Mouse (Mus musculus) heart, embryonic 11.5 days (tissue): Measurements from ENCODE around the gene Olfr51. TPM values are rescaled to one million over a fixed set of nuclear protein-coding genes. Genes with fewer than 3 reads are reported as not detected.

Experiments
- ATAC-seq: fragments of 200-750 bp; cut with Nextera tagmentation; replicated peaks from 2 replicates; pipeline ENCODE4 v1.8.0; 2017; ENCODE audit warnings: moderate library complexity; ENCODE audit not compliant: insufficient number of reproducible peaks, low FRiP score, low TSS enrichment
- H3K27ac ChIP-seq: fragments of 300-500 bp; sonication (generic); 2 replicates; pipeline ENCODE4 v1.5.1; 2014; ENCODE audit warnings: mild to moderate bottlenecking, low read depth, low read length
- H3K27me3 ChIP-seq: fragments of 300-500 bp; sonication (generic); 2 replicates; pipeline ENCODE4 v1.6.1; 2014; ENCODE audit warnings: mild to moderate bottlenecking, low read length, mixed read lengths; ENCODE audit not compliant: control insufficient read depth, insufficient read depth
- H3K36me3 ChIP-seq: fragments of 300-500 bp; sonication (generic); 2 replicates; pipeline ENCODE4 v1.6.1; 2014; ENCODE audit warnings: mild to moderate bottlenecking, low read length, moderate library complexity, mixed read lengths; ENCODE audit not compliant: control insufficient read depth, insufficient read depth
- H3K4me1 ChIP-seq: fragments of 300-500 bp; sonication (generic); 2 replicates; pipeline ENCODE4 v1.6.1; 2014; ENCODE audit warnings: low read length; ENCODE audit not compliant: control insufficient read depth, insufficient read depth
- H3K4me2 ChIP-seq: fragments of 300-500 bp; sonication (generic); 2 replicates; pipeline ENCODE4 v1.6.1; 2014; ENCODE audit warnings: mild to moderate bottlenecking, moderate library complexity
- H3K4me3 ChIP-seq: fragments of 300-500 bp; sonication (generic); 2 replicates; pipeline ENCODE4 v1.5.1; 2014; ENCODE audit warnings: low read depth, low read length
- H3K9ac ChIP-seq: fragments of 300-500 bp; sonication (generic); 2 replicates; pipeline ENCODE4 v1.6.1; 2014; ENCODE audit warnings: mild to moderate bottlenecking, low read depth, low read length, moderate library complexity
- H3K9me3 ChIP-seq: fragments of 300-500 bp; sonication (generic); replicated peaks from 2 replicates; pipeline ENCODE4 v1.6.1; 2016; ENCODE audit warnings: low read length; ENCODE audit not compliant: control insufficient read depth
- WGBS: fragments of 180-500 bp; shearing (Covaris S2); extraction: QIAGEN DNeasy Blood & Tissue Kit; methylation state at CpG from one replicate; pipeline ENCODE4 v1.1.7; 2014; ENCODE audit not compliant: insufficient replicate concordance; 5-methylcytosine and 5-hydroxymethylcytosine counted together
- polyA plus RNA-seq: library from polyadenylated mRNA; unstranded; fragments of >200 nt; fragmentation: Nextera tagmentation; extraction: Ambion mirVana; gene quantifications from 2 replicates; pipeline ENCODE4 v1.2.1, GENCODE M21; 2014

Olfr51 gene
- polyA plus RNA-seq: not detected in 2 replicates

GRCm38 (mm10) chr11:51003296-51003695 is at the start of gene Olfr51:
TSS of gene Olfr51 (plus strand) at chr11:51003596.
- H3K9ac ChIP-seq: no peak within 1 kb of the TSS
- 72% methylated on average over 5 of the region's 5 CpGs for WGBS
- no peak within 1 kb of the TSS for H3K27ac ChIP-seq

GRCm38 (mm10) chr11:50953665-50954064 is 49.7 kb upstream of the Olfr51 start, which contains the start of gene Prop1:
TSS of gene Prop1 (minus strand) at chr11:50953765.
- Histone ChIP-seq H3K27me3 (peaks cover 2% of the 10 kb centered on the region), H3K4me2 (no peak within 1 kb of the TSS), H3K9me3 (no peaks in the 10 kb centered on the region), H3K9ac (no peak within 1 kb of the TSS), H3K36me3 (no peaks in the 10 kb centered on the region), H3K27ac (no peak within 1 kb of the TSS), H3K4me3 (no peak within 1 kb of the TSS), H3K4me1 (no peaks in the 10 kb centered on the region)
- 69% methylated on average over 6 of the region's 6 CpGs for WGBS
- no peak for ATAC-seq

More at GRCm38 (mm10) chr11:51003296-51003695, at the start of gene Olfr51:
- Histone ChIP-seq H3K9me3 (no peaks in the 10 kb centered on the region), H3K27me3 (no peaks in the 10 kb centered on the region), H3K4me3 (no peak within 1 kb of the TSS), H3K4me2 (no peak within 1 kb of the TSS), H3K36me3 (no peaks in the 10 kb centered on the region), H3K4me1 (no peaks in the 10 kb centered on the region)
- no peak for ATAC-seq

GRCm38 (mm10) chr11:50964886-50965285 is 38.5 kb upstream of the Olfr51 start:
- WGBS: 68% methylated on average over 2 of the region's 2 CpGs
- H3K27me3 ChIP-seq: 0 out of 2 replicates have a peak, but pooled peaks cover 2% of the 10 kb centered on the region

GRCm38 (mm10) chr11:50966230-50966629 is 37.2 kb upstream of the Olfr51 start, which contains the start of gene Olfr1378:
TSS of gene Olfr1378 (plus strand) at chr11:50966530.
- Histone ChIP-seq H3K36me3 (no peaks in the 10 kb centered on the region), H3K4me3 (no peak within 1 kb of the TSS), H3K27me3 (0 out of 2 replicates have a peak, but pooled peaks cover 2% of the 10 kb centered on the region), H3K9me3 (no peaks in the 10 kb centered on the region), H3K4me2 (no peak within 1 kb of the TSS), H3K4me1 (no peaks in the 10 kb centered on the region), H3K9ac (no peak within 1 kb of the TSS), H3K27ac (no peak within 1 kb of the TSS)
- WGBS: 85% methylated on average over 11 of the region's 11 CpGs
- ATAC-seq: no peak

More at GRCm38 (mm10) chr11:50964886-50965285, 38.5 kb upstream of the Olfr51 start:
- no peak overlapping the region for H3K27ac ChIP-seq
- H3K4me3 ChIP-seq: no peak overlapping the region
- no peaks in the 10 kb centered on the region for H3K4me1 ChIP-seq
- ATAC-seq: no peak
- H3K9ac ChIP-seq: no peak overlapping the region
- H3K36me3 ChIP-seq: no peaks in the 10 kb centered on the region
- H3K9me3 ChIP-seq: no peaks in the 10 kb centered on the region
- no peak overlapping the region for H3K4me2 ChIP-seq

- H3K9ac ChIP-seq: no peak overlapping the region
- H3K27ac ChIP-seq: no peak overlapping the region
- no peaks in the 10 kb centered on the region for H3K9me3 ChIP-seq
- ATAC-seq: no peak
- H3K36me3 ChIP-seq: no peaks in the 10 kb centered on the region
- no peaks in the 10 kb centered on the region for H3K4me1 ChIP-seq
- H3K4me3 ChIP-seq: no peak overlapping the region
- H3K4me2 ChIP-seq: no peak overlapping the region
- peaks cover 9% of the 10 kb centered on the region; the same call in 1 of the 2 replicates for H3K27me3 ChIP-seq
- 64% methylated on average over 4 of the region's 4 CpGs for whole genome bisulfite sequencing
Observed at GRCm38 (mm10) chr11:50977216-50977615, 26.2 kb upstream of the Olfr51 start.

- Histone ChIP-seq H3K27ac (no peak within 1 kb of the TSS), H3K4me2 (no peak within 1 kb of the TSS), H3K9ac (no peak within 1 kb of the TSS), H3K4me1 (no peaks in the 10 kb centered on the region), H3K4me3 (no peak within 1 kb of the TSS), H3K27me3 (peaks cover 12% of the 10 kb centered on the region; the same call in 1 of the 2 replicates), H3K9me3 (no peaks in the 10 kb centered on the region), H3K36me3 (no peaks in the 10 kb centered on the region)
- no peak for ATAC-seq
- 64% methylated on average over 5 of the region's 5 CpGs for WGBS
Observed at GRCm38 (mm10) chr11:50981667-50982066, 21.7 kb upstream of the Olfr51 start, which contains the start of gene Olfr1377. TSS of gene Olfr1377 (plus strand) at chr11:50981967.

- no peak overlapping the region for H3K4me2 ChIP-seq
- H3K27ac ChIP-seq: no peak overlapping the region
- no peaks in the 10 kb centered on the region for H3K4me1 ChIP-seq
- ATAC-seq: no peak
- H3K4me3 ChIP-seq: no peak overlapping the region
- no peaks in the 10 kb centered on the region for H3K9me3 ChIP-seq
- 66% methylated on average over 5 of the region's 5 CpGs for WGBS
- no peak overlapping the region for H3K9ac ChIP-seq
- H3K36me3 ChIP-seq: no peaks in the 10 kb centered on the region
- H3K27me3 ChIP-seq: no peaks in the 10 kb centered on the region
Observed at GRCm38 (mm10) chr11:51011821-51012220, 8.4 kb downstream of the Olfr51 start.

GRCm38 (mm10) chr11:51013936-51014335 is 10.5 kb downstream of the Olfr51 start, which contains the start of gene Olfr54:
TSS of gene Olfr54 (plus strand) at chr11:51014236.
- WGBS: 60% methylated on average over 1 of the region's 1 CpGs
- no peak for ATAC-seq
- no peaks in the 10 kb centered on the region for H3K4me1 ChIP-seq

GRCm38 (mm10) chr11:51016341-51016740 is 12.9 kb downstream of the Olfr51 start:
- 36% methylated on average over 2 of the region's 2 CpGs for WGBS
- Histone ChIP-seq H3K27me3 (no peaks in the 10 kb centered on the region), H3K9me3 (no peaks in the 10 kb centered on the region), H3K4me2 (no peak overlapping the region), H3K4me3 (no peak overlapping the region), H3K9ac (no peak overlapping the region), H3K36me3 (no peaks in the 10 kb centered on the region), H3K27ac (no peak overlapping the region), H3K4me1 (no peaks in the 10 kb centered on the region)
- ATAC-seq: no peak

More at GRCm38 (mm10) chr11:51013936-51014335, 10.5 kb downstream of the Olfr51 start, which contains the start of gene Olfr54:
- Histone ChIP-seq H3K27me3 (no peaks in the 10 kb centered on the region), H3K4me3 (no peak within 1 kb of the TSS), H3K4me2 (no peak within 1 kb of the TSS), H3K9me3 (no peaks in the 10 kb centered on the region), H3K27ac (no peak within 1 kb of the TSS), H3K36me3 (no peaks in the 10 kb centered on the region), H3K9ac (no peak within 1 kb of the TSS)
